33 mouse cellular contexts compared by ENCODE assay signal in the genomic region with DNA sequence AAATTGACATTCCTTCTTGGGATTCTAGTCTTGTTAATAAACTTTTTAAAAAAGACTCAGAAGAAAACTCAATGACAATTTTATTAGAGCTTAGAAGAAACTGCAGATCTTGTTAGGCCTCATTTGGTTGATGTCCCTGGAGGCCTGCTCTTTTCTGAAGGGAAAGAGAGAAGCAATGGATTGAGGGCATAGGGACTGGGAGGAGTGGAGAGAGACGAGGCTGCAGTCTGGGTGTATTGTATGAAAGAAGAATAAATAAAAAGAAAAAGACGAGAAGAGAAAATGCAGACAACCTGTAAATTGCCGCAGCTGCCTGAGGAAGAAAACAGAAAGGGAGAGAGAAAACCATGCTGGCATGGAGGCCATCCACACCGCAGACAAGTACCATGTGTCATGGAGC.
"Had no signal": no experiment of that assay in that cellular context is flagged by ENCODE, and none has a peak within 500 bp of the region (broad histone marks: within the 10 kb centered on the region; RNA-seq: fewer than 3 reads in every experiment).

No protein-coding gene starts in this region.

- ATAC-seq: hindbrain, embryonic 16.5 days; hindbrain, postnatal 0 days; inflammation-experienced regulatory T-cells, adult 6 months; intestine, embryonic 15.5 days; intestine, postnatal 0 days had no signal

- H3K27me3 ChIP-seq: heart, embryonic 12.5 days; heart, embryonic 13.5 days; heart, embryonic 15.5 days; hindbrain, embryonic 12.5 days; hindbrain, embryonic 13.5 days; hindbrain, embryonic 15.5 days; intestine, embryonic 15.5 days; kidney, embryonic 15.5 days had no signal

- H3K9ac ChIP-seq: heart, embryonic 12.5 days; heart, embryonic 13.5 days; heart, embryonic 15.5 days; hindbrain, embryonic 12.5 days; hindbrain, embryonic 13.5 days; hindbrain, embryonic 14.5 days; hindbrain, embryonic 15.5 days; intestine, embryonic 15.5 days; kidney, embryonic 15.5 days had no signal

- H3K4me1 ChIP-seq: heart, embryonic 13.5 days; heart, embryonic 15.5 days; hindbrain, embryonic 10.5 days; hindbrain, embryonic 12.5 days; hindbrain, embryonic 13.5 days; hindbrain, embryonic 15.5 days; intestine, embryonic 15.5 days; kidney, embryonic 15.5 days had no signal

- H3K9me3 ChIP-seq: heart, embryonic 10.5 days; heart, embryonic 12.5 days; heart, embryonic 13.5 days; heart, embryonic 15.5 days; hindbrain, embryonic 10.5 days; hindbrain, embryonic 12.5 days; hindbrain, embryonic 13.5 days; hindbrain, embryonic 15.5 days; intestine, embryonic 15.5 days; kidney, embryonic 15.5 days had no signal

- DNase-seq: heart, postnatal 10 days; heart, postnatal 36 days; heart, postnatal 4 days; kidney, adult 11 months; kidney, adult 18-20 months; kidney, adult 2 months; kidney, adult 8-10 months; kidney, adult 9 months; kidney, postnatal 10 days; kidney, postnatal 14 days; kidney, postnatal 25 days; kidney, postnatal 36 days; kidney, postnatal 4 days; layer of hippocampus, adult 9-11 months; layer of hippocampus, postnatal 36 days had no signal

- H3K27ac ChIP-seq: heart, embryonic 10.5 days; heart, embryonic 13.5 days; heart, embryonic 15.5 days; hindbrain, embryonic 10.5 days; hindbrain, embryonic 12.5 days; hindbrain, embryonic 13.5 days; hindbrain, embryonic 14.5 days; hindbrain, embryonic 15.5 days; hindbrain, postnatal 0 days; intestine, embryonic 15.5 days; kidney, embryonic 15.5 days; kidney, postnatal 0 days; layer of hippocampus, adult 2 months had no signal

- H3K36me3 ChIP-seq: heart, embryonic 10.5 days; heart, embryonic 12.5 days; heart, embryonic 13.5 days; heart, embryonic 15.5 days; hindbrain, embryonic 10.5 days; hindbrain, embryonic 12.5 days; hindbrain, embryonic 13.5 days; hindbrain, embryonic 15.5 days; intestine, embryonic 15.5 days; kidney, embryonic 15.5 days had no signal

- H3K4me3 ChIP-seq: heart, embryonic 10.5 days; heart, embryonic 12.5 days; heart, embryonic 13.5 days; heart, embryonic 15.5 days; hindbrain, embryonic 10.5 days; hindbrain, embryonic 12.5 days; hindbrain, embryonic 13.5 days; hindbrain, embryonic 15.5 days; intestine, embryonic 15.5 days; kidney, embryonic 15.5 days; layer of hippocampus, adult 2 months had no signal

- H3K4me2 ChIP-seq: heart, embryonic 11.5 days; heart, embryonic 12.5 days; heart, embryonic 13.5 days; heart, embryonic 15.5 days; hindbrain, embryonic 12.5 days; hindbrain, embryonic 13.5 days; hindbrain, embryonic 14.5 days; hindbrain, embryonic 15.5 days; intestine, embryonic 15.5 days; kidney, embryonic 15.5 days had no signal
